Mouse (Mus musculus) lung, embryonic 15.5 days (tissue): ENCODE results near the gene Clic3. TPM values are rescaled to one million over a fixed set of nuclear protein-coding genes. Genes with fewer than 3 reads are reported as not detected.

ENCODE experiments used
- ATAC-seq: fragments of 200-750 bp; cut with Nextera tagmentation; 2 replicates; pipeline ENCODE4 v1.8.0; 2017; ENCODE audit warnings: moderate number of reproducible peaks, borderline replicate concordance; ENCODE audit not compliant: low FRiP score, low TSS enrichment; ENCODE audit errors: extremely low read depth
- H3K27ac ChIP-seq: fragments of 300-500 bp; sonication (generic); 2 replicates; pipeline ENCODE4 v1.5.1; 2015; ENCODE audit warnings: moderate library complexity, mild to moderate bottlenecking, inconsistent platforms
- H3K27me3 ChIP-seq: fragments of 300-500 bp; sonication (generic); 2 replicates; pipeline ENCODE4 v1.6.1; 2015; ENCODE audit warnings: inconsistent platforms
- H3K36me3 ChIP-seq: fragments of 300-500 bp; sonication (generic); 2 replicates; pipeline ENCODE4 v1.6.1; 2015; ENCODE audit warnings: inconsistent platforms
- H3K4me1 ChIP-seq: fragments of 300-500 bp; sonication (generic); 2 replicates; pipeline ENCODE4 v1.6.1; 2015; ENCODE audit warnings: inconsistent platforms
- H3K4me2 ChIP-seq: fragments of 300-500 bp; sonication (generic); 2 replicates; pipeline ENCODE4 v1.6.1; 2015; ENCODE audit warnings: inconsistent platforms, mild to moderate bottlenecking, moderate library complexity
- H3K4me3 ChIP-seq: fragments of 300-500 bp; sonication (generic); 2 replicates; pipeline ENCODE4 v1.5.1; 2015; ENCODE audit warnings: mild to moderate bottlenecking, inconsistent platforms
- H3K9ac ChIP-seq: fragments of 300-500 bp; sonication (generic); 2 replicates; pipeline ENCODE4 v1.6.1; 2015; ENCODE audit warnings: inconsistent platforms
- H3K9me3 ChIP-seq: fragments of 300-500 bp; sonication (generic); 2 replicates; pipeline ENCODE4 v1.6.1; 2016; ENCODE audit warnings: inconsistent platforms
- WGBS: fragments of 180-500 bp; shearing (Covaris S2); methylation state at CpG from one replicate; pipeline ENCODE4 v1.1.7; 2015; 5-methylcytosine and 5-hydroxymethylcytosine counted together
- polyA plus RNA-seq: library from polyadenylated mRNA; unstranded; fragments of >200 nt; fragmentation: Nextera tagmentation; extraction: Ambion mirVana; gene quantifications from 2 replicates; pipeline ENCODE4 v1.2.1, GENCODE M21; 2015

The Clic3 gene
- polyA plus RNA-seq, 1 experiment from 2014 or later: 90.3 TPM

- H3K4me1 ChIP-seq: 0 out of 2 replicates have a peak, but pooled peaks cover 3% of the 10 kb centered on the region
- ATAC-seq: no peak
- H3K4me3 ChIP-seq: 0 out of 2 replicates have a peak overlapping the region, but pooled peaks have one; percentile 2
- H3K27ac ChIP-seq: no peak overlapping the region
- H3K4me2 ChIP-seq: peak overlapping the region; percentile 97
- H3K9me3 ChIP-seq: no peaks in the 10 kb centered on the region
- H3K9ac ChIP-seq: no peak overlapping the region
- WGBS: 61% methylated on average over 5 of the region's 5 CpGs
- no peaks in the 10 kb centered on the region for H3K36me3 ChIP-seq
- peaks cover 34% of the 10 kb centered on the region for H3K27me3 ChIP-seq
These were observed 27.0 kb upstream of the Clic3 start for GRCm38 (mm10) chr2:25429435-25430180.

- no peaks in the 10 kb centered on the region for H3K36me3 ChIP-seq
- H3K9ac ChIP-seq: no peak overlapping the region
- H3K4me1 ChIP-seq: 0 out of 2 replicates have a peak, but pooled peaks cover 3% of the 10 kb centered on the region
- H3K4me3 ChIP-seq: no peak overlapping the region
- ATAC-seq: no peak
- no peak overlapping the region for H3K4me2 ChIP-seq
- H3K27me3 ChIP-seq: peaks cover 24% of the 10 kb centered on the region
- H3K9me3 ChIP-seq: no peaks in the 10 kb centered on the region
- H3K27ac ChIP-seq: no peak overlapping the region
- WGBS: 63% methylated on average over 17 of the region's 17 CpGs
These were observed 26.0 kb upstream of the Clic3 start for GRCm38 (mm10) chr2:25430395-25431233.

GRCm38 (mm10) chr2:25431308-25431855 lies 25.3 kb upstream of the Clic3 start:
- H3K9ac ChIP-seq: no peak overlapping the region
- H3K27me3 ChIP-seq: peaks cover 17% of the 10 kb centered on the region
- ATAC-seq: no peak
- no peak overlapping the region for H3K4me3 ChIP-seq
- H3K9me3 ChIP-seq: no peaks in the 10 kb centered on the region
- H3K36me3 ChIP-seq: no peaks in the 10 kb centered on the region
- WGBS: 74% methylated on average over 6 of the region's 6 CpGs
- no peak overlapping the region for H3K4me2 ChIP-seq
- no peak overlapping the region for H3K27ac ChIP-seq
- 0 out of 2 replicates have a peak, but pooled peaks cover 3% of the 10 kb centered on the region for H3K4me1 ChIP-seq

GRCm38 (mm10) chr2:25432326-25433098 lies 24.1 kb upstream of the Clic3 start:
- ATAC-seq: no peak
- Histone ChIP-seq H3K4me2 (no peak overlapping the region), H3K27ac (no peak overlapping the region), H3K4me1 (0 out of 2 replicates have a peak, but pooled peaks cover 3% of the 10 kb centered on the region), H3K4me3 (no peak overlapping the region), H3K9ac (no peak overlapping the region), H3K9me3 (no peaks in the 10 kb centered on the region), H3K36me3 (no peaks in the 10 kb centered on the region), H3K27me3 (peaks cover 13% of the 10 kb centered on the region)
- WGBS: 67% methylated on average over 11 of the region's 11 CpGs

- H3K9ac ChIP-seq: no peak overlapping the region
- H3K27ac ChIP-seq: no peak overlapping the region
- no peak overlapping the region for H3K4me3 ChIP-seq
- no peaks in the 10 kb centered on the region for H3K36me3 ChIP-seq
- ATAC-seq: no peak
- H3K27me3 ChIP-seq: peaks cover 13% of the 10 kb centered on the region
- H3K9me3 ChIP-seq: no peaks in the 10 kb centered on the region
- 76% methylated on average over 17 of the region's 17 CpGs for WGBS
- H3K4me2 ChIP-seq: no peak overlapping the region
- 0 out of 2 replicates have a peak, but pooled peaks cover 3% of the 10 kb centered on the region for H3K4me1 ChIP-seq
These were observed 23.5 kb upstream of the Clic3 start for GRCm38 (mm10) chr2:25433101-25433500.

GRCm38 (mm10) chr2:25434292-25434691 lies 22.3 kb upstream of the Clic3 start:
- no peak overlapping the region for H3K4me3 ChIP-seq
- ATAC-seq: no peak
- peaks cover 6% of the 10 kb centered on the region for H3K27me3 ChIP-seq
- H3K36me3 ChIP-seq: no peaks in the 10 kb centered on the region
- WGBS: 77% methylated on average over 8 of the region's 8 CpGs
- H3K9me3 ChIP-seq: no peaks in the 10 kb centered on the region
- H3K4me1 ChIP-seq: no peaks in the 10 kb centered on the region
- H3K27ac ChIP-seq: no peak overlapping the region
- H3K4me2 ChIP-seq: no peak overlapping the region
- H3K9ac ChIP-seq: no peak overlapping the region

- Histone ChIP-seq H3K9me3 (no peaks in the 10 kb centered on the region), H3K4me2 (no peak overlapping the region), H3K27me3 (no peaks in the 10 kb centered on the region), H3K4me3 (no peak overlapping the region), H3K4me1 (no peaks in the 10 kb centered on the region), H3K27ac (no peak overlapping the region), H3K36me3 (no peaks in the 10 kb centered on the region), H3K9ac (no peak overlapping the region)
- 87% methylated on average over 10 of the region's 10 CpGs for WGBS
- no peak for ATAC-seq
These were observed 20.3 kb upstream of the Clic3 start for GRCm38 (mm10) chr2:25436286-25436820.

- no peak for ATAC-seq
These were observed 15.6 kb upstream of the Clic3 start for GRCm38 (mm10) chr2:25441067-25441466.

GRCm38 (mm10) chr2:25442682-25443081 lies 14.0 kb upstream of the Clic3 start:
- Histone ChIP-seq H3K27ac (no peak overlapping the region), H3K27me3 (no peaks in the 10 kb centered on the region), H3K4me3 (no peak overlapping the region), H3K4me1 (no peaks in the 10 kb centered on the region), H3K4me2 (no peak overlapping the region), H3K9me3 (no peaks in the 10 kb centered on the region), H3K9ac (no peak overlapping the region), H3K36me3 (no peaks in the 10 kb centered on the region)
- WGBS: 85% methylated on average over 14 of the region's 14 CpGs
- ATAC-seq: no peak

More at GRCm38 (mm10) chr2:25441067-25441466, 15.6 kb upstream of the Clic3 start:
- Histone ChIP-seq H3K27ac (no peak overlapping the region), H3K9ac (no peak overlapping the region), H3K4me2 (no peak overlapping the region), H3K4me1 (no peaks in the 10 kb centered on the region), H3K4me3 (no peak overlapping the region), H3K36me3 (no peaks in the 10 kb centered on the region), H3K9me3 (no peaks in the 10 kb centered on the region), H3K27me3 (no peaks in the 10 kb centered on the region)
- 77% methylated on average over 20 of the region's 20 CpGs for WGBS

GRCm38 (mm10) chr2:25450853-25451647 lies 5.6 kb upstream of the Clic3 start:
- WGBS: 76% methylated on average over 8 of the region's 8 CpGs
- H3K4me3 ChIP-seq: no peak overlapping the region
- H3K36me3 ChIP-seq: no peaks in the 10 kb centered on the region
- no peaks in the 10 kb centered on the region for H3K27me3 ChIP-seq
- H3K27ac ChIP-seq: no peak overlapping the region
- H3K9ac ChIP-seq: no peak overlapping the region
- ATAC-seq: no peak
- H3K4me1 ChIP-seq: peaks cover 5% of the 10 kb centered on the region; the same call in 1 of the 2 replicates
- H3K4me2 ChIP-seq: no peak overlapping the region
- H3K9me3 ChIP-seq: no peaks in the 10 kb centered on the region
